ENCODE assay signal across 16 mouse cellular contexts in the genomic region with DNA sequence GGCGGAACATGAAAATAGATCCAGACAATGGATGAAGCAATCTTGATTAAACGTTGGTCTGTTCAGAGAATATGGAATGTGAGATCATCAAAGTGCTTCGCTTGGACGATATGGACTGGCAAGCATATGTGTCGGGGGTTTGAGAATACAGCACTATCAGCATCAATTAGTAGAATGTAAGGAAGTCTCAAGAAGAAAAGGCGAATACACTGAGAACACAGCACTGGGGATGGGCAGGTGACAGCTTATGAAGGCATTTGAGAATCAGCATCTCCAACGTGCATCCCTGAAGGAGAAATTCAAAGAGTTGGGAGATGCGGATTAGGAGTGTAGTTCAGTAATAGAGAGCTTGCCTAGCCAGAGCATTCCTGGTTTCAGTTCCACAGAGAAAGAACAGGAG.
"Had no signal": no experiment of that assay in that cellular context is flagged by ENCODE, and none has a peak within 500 bp of the region (broad histone marks: within the 10 kb centered on the region; RNA-seq: fewer than 3 reads in every experiment).

No protein-coding gene starts in this region.

- H3K4me1 ChIP-seq: neural tube, embryonic 12.5 days; neural tube, embryonic 13.5 days; neural tube, embryonic 15.5 days; stomach, embryonic 15.5 days had no signal

- H3K9ac ChIP-seq: neural tube, embryonic 12.5 days; neural tube, embryonic 13.5 days; neural tube, embryonic 15.5 days; stomach, embryonic 15.5 days had no signal

- DNase-seq: retina, postnatal 1 day; right cerebral cortex, adult 18-20 months; right cerebral cortex, postnatal 14 days; right cerebral cortex, postnatal 25 days; right cerebral cortex, postnatal 4 days; spleen, adult 18-20 months; thymus, adult 18-20 months; thymus, postnatal 14 days; thymus, postnatal 25 days; thymus, postnatal 36 days; thymus, postnatal 4 days had no signal

- H3K36me3 ChIP-seq: neural tube, embryonic 12.5 days; neural tube, embryonic 13.5 days; neural tube, embryonic 15.5 days; stomach, embryonic 15.5 days had no signal

- H3K9me3 ChIP-seq: neural tube, embryonic 12.5 days; neural tube, embryonic 13.5 days; neural tube, embryonic 15.5 days; stomach, embryonic 15.5 days had no signal

- H3K4me3 ChIP-seq: neural tube, embryonic 12.5 days; neural tube, embryonic 13.5 days; neural tube, embryonic 15.5 days; stomach, embryonic 15.5 days had no signal

- H3K4me2 ChIP-seq: neural tube, embryonic 12.5 days; neural tube, embryonic 13.5 days; neural tube, embryonic 15.5 days; stomach, embryonic 15.5 days had no signal

- H3K27ac ChIP-seq: neural tube, embryonic 12.5 days; neural tube, embryonic 13.5 days; neural tube, embryonic 15.5 days; stomach, embryonic 15.5 days; stomach, postnatal 0 days had no signal

- H3K27me3 ChIP-seq: neural tube, embryonic 12.5 days; neural tube, embryonic 13.5 days; neural tube, embryonic 15.5 days; stomach, embryonic 15.5 days had no signal
